Mouse (Mus musculus): Measurements from ENCODE around the gene Fras1. TPM values are rescaled to one million over a fixed set of nuclear protein-coding genes. Genes with fewer than 3 reads are reported as not detected.

The Fras1 gene
- polyA plus RNA-seq, 1 experiment: 0.22 TPM

DNA sequence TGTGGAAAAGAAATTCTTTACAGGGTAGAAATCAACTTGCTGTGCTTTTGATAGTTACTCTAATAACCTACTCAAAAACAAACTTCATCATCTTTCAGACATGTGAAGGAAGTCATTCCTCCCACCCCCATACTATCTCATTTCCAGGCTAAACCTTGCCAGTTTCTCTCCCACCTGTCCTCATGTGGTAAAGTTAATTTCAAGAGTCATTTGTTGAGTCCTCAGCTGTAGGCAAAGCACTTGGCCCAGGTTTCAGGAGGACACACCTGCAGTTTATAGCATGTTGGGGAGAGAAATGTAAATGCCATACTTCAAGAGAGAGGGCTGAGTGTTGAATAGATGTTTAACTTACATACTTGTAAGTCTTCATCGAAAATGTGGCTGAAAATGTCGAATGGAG, 107.4 kb downstream of the Fras1 start:
- H3K4me1 ChIP-seq (ENCODE audit: control insufficient read depth, insufficient read depth, low read length): no peaks in the 10 kb centered on the region
- no peak overlapping the region for H3K27ac ChIP-seq (ENCODE audit: control insufficient read depth, insufficient read depth, low read depth, low read length)
- H3K27me3 ChIP-seq (ENCODE audit: control insufficient read depth, insufficient read depth, low read length): no peaks in the 10 kb centered on the region
- no peaks in the 10 kb centered on the region for H3K36me3 ChIP-seq (ENCODE audit: control insufficient read depth, insufficient read depth, low read length)
- TF ChIP-seq POLR2A (IDR thresholded peaks at IDR 0.05; ENCODE audit: control insufficient read depth, low read depth, low read length) (no peak), CTCF (IDR thresholded peaks at IDR 0.05; ENCODE audit: control insufficient read depth, insufficient read depth, insufficient replicate concordance, low read depth, low read length) (no peak)
- no peak overlapping the region for H3K4me3 ChIP-seq (ENCODE audit: control insufficient read depth, low read depth, low read length)

DNA sequence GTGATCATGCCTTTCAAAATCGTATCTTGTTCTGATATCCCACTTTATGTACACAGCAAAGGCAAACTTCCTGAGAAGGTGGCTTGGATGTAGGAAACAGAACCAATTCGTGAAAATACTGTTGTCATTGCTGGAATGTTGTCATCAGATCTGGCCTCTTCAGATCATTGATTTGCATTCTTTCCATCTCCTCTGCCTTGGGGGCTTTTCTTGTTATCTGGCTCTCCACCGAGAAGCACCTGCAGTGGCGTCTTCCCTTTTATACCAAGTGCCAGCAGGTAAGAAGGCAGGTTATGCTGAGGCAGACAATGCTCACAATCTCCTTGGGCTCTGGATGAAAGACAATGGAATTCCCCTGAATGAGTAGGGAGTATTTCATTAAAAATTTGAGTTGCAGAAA, 108.3 kb downstream of the Fras1 start:
- Histone ChIP-seq H3K27me3 (ENCODE audit: control insufficient read depth, insufficient read depth, low read length) (no peaks in the 10 kb centered on the region), H3K4me1 (ENCODE audit: control insufficient read depth, insufficient read depth, low read length) (no peaks in the 10 kb centered on the region), H3K36me3 (ENCODE audit: control insufficient read depth, insufficient read depth, low read length) (no peaks in the 10 kb centered on the region), H3K27ac (ENCODE audit: control insufficient read depth, insufficient read depth, low read depth, low read length) (no peak overlapping the region), H3K4me3 (ENCODE audit: control insufficient read depth, low read depth, low read length) (no peak overlapping the region)
- no peak for TF ChIP-seq POLR2A (IDR thresholded peaks at IDR 0.05; ENCODE audit: control insufficient read depth, low read depth, low read length)
- TF ChIP-seq CTCF (IDR thresholded peaks at IDR 0.05; ENCODE audit: control insufficient read depth, insufficient read depth, insufficient replicate concordance, low read depth, low read length): no peak

DNA sequence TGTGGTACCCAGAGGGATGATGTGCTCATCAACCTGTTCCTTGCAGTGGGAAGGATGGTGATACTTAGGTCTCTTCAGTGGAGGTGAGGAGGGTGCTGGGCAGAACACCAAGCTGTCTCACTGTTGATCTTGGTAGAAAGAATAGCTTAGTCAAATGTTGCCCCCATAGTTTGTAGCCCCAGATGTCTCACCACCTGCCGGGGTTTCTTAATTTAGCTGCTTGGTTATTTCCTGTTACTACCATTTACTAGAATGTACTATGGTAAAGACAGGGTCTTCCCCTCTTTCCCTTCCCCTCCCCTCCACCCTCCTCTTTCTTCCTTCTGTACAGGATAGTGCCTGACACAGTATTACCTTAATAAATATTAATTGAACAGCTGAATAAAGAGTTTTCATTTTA, 118.7 kb downstream of the Fras1 start:
- Histone ChIP-seq H3K27ac (ENCODE audit: control insufficient read depth, insufficient read depth, low read depth, low read length) (no peak overlapping the region), H3K4me1 (ENCODE audit: control insufficient read depth, insufficient read depth, low read length) (no peaks in the 10 kb centered on the region), H3K27me3 (ENCODE audit: control insufficient read depth, insufficient read depth, low read length) (no peaks in the 10 kb centered on the region), H3K36me3 (ENCODE audit: control insufficient read depth, insufficient read depth, low read length) (no peaks in the 10 kb centered on the region), H3K4me3 (ENCODE audit: control insufficient read depth, low read depth, low read length) (no peak overlapping the region)
- TF ChIP-seq POLR2A (IDR thresholded peaks at IDR 0.05; ENCODE audit: control insufficient read depth, low read depth, low read length): no peak
- no peak for TF ChIP-seq CTCF (IDR thresholded peaks at IDR 0.05; ENCODE audit: control insufficient read depth, insufficient read depth, insufficient replicate concordance, low read depth, low read length)

DNA sequence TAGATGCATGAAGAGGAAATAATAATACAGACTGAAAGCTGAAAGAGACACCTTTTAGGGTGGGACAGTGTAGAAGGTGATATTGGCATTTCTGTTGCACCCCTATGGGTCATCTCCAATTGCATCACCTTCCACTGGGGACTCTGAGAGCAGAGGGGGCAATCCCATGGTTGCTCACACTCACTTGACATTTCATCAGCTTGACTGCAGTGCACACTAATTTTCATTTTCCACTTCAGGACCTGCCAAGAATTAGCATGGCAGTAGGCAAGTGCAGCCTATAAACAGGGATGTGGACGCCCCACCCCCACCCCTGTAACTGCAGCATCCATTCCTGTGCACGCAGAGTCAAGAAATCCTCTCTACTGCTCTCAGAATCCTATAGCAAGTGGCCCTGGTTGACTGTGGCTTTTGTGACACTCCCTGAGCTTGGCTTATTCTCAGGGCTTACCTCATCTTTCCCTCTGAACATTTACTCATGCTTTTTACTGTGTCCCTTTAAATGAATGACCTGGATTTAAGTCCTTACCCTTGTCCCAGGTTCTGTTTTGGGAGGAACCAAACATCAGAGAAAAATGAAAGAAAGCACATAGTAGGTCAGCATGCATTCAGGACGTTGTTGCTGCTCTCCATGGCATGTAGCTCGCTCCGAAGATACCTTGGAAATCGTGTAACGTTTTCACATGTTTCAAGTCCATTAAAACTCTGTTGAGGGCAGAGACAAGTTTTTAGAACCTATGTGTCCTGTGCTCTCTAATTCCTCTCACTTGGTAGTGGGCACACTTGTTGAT, 120.9 kb downstream of the Fras1 start:
- no peak overlapping the region for H3K4me3 ChIP-seq (ENCODE audit: control insufficient read depth, low read depth, low read length)
- H3K4me1 ChIP-seq (ENCODE audit: control insufficient read depth, insufficient read depth, low read length): no peaks in the 10 kb centered on the region
- H3K36me3 ChIP-seq (ENCODE audit: control insufficient read depth, insufficient read depth, low read length): no peaks in the 10 kb centered on the region
- no peak overlapping the region for H3K27ac ChIP-seq (ENCODE audit: control insufficient read depth, insufficient read depth, low read depth, low read length)
- H3K27me3 ChIP-seq (ENCODE audit: control insufficient read depth, insufficient read depth, low read length): no peaks in the 10 kb centered on the region
- TF ChIP-seq CTCF (IDR thresholded peaks at IDR 0.05; ENCODE audit: control insufficient read depth, insufficient read depth, insufficient replicate concordance, low read depth, low read length) (no peak), POLR2A (IDR thresholded peaks at IDR 0.05; ENCODE audit: control insufficient read depth, low read depth, low read length) (no peak)

DNA sequence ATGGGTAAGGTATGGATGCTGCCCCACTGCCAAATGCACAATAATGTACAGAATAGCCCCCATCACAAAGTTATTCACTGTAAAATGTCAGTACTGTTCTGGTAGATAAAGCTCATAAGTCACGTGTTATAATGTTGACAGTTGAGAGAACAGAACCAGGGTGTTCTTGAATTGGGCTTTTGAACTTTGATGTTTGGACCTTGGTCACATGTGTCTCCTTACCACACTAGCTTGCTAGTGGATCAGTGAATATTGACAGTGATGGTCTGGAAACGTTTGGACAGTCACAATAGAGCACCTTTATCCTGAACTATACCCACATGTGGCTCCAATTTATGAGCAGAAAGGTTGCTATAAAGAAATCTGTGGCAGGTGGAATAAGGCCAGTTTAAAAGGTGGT, 124.3 kb downstream of the Fras1 start:
- Histone ChIP-seq H3K4me1 (ENCODE audit: control insufficient read depth, insufficient read depth, low read length) (no peaks in the 10 kb centered on the region), H3K27ac (ENCODE audit: control insufficient read depth, insufficient read depth, low read depth, low read length) (no peak overlapping the region), H3K36me3 (ENCODE audit: control insufficient read depth, insufficient read depth, low read length) (no peaks in the 10 kb centered on the region), H3K4me3 (ENCODE audit: control insufficient read depth, low read depth, low read length) (no peak overlapping the region), H3K27me3 (ENCODE audit: control insufficient read depth, insufficient read depth, low read length) (no peaks in the 10 kb centered on the region)
- TF ChIP-seq CTCF (IDR thresholded peaks at IDR 0.05; ENCODE audit: control insufficient read depth, insufficient read depth, insufficient replicate concordance, low read depth, low read length): no peak
- no peak for TF ChIP-seq POLR2A (IDR thresholded peaks at IDR 0.05; ENCODE audit: control insufficient read depth, low read depth, low read length)

DNA sequence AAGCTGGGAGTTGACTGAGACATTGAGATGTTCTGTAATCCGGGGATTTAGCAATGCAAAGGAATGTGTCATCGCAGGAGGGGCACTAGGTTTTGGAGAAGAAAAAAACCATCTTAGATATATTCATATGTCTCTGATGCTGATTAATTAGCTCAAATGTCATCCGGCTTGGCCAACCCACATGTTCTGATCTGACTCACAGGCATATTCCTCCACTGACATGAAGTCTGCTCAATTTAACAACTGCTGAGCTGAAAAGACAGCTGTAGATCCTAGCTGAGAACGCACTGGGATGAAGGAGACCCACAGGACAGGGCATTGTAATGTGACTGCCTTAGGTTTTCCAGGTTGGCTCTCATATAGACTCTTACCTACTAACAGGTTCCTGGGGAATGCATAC, 128.0 kb downstream of the Fras1 start:
- Histone ChIP-seq H3K4me3 (ENCODE audit: control insufficient read depth, low read depth, low read length) (no peak overlapping the region), H3K4me1 (ENCODE audit: control insufficient read depth, insufficient read depth, low read length) (no peaks in the 10 kb centered on the region), H3K27ac (ENCODE audit: control insufficient read depth, insufficient read depth, low read depth, low read length) (no peak overlapping the region), H3K36me3 (ENCODE audit: control insufficient read depth, insufficient read depth, low read length) (no peaks in the 10 kb centered on the region), H3K27me3 (ENCODE audit: control insufficient read depth, insufficient read depth, low read length) (no peaks in the 10 kb centered on the region)
- TF ChIP-seq POLR2A (IDR thresholded peaks at IDR 0.05; ENCODE audit: control insufficient read depth, low read depth, low read length) (no peak), CTCF (IDR thresholded peaks at IDR 0.05; ENCODE audit: control insufficient read depth, insufficient read depth, insufficient replicate concordance, low read depth, low read length) (no peak)

DNA sequence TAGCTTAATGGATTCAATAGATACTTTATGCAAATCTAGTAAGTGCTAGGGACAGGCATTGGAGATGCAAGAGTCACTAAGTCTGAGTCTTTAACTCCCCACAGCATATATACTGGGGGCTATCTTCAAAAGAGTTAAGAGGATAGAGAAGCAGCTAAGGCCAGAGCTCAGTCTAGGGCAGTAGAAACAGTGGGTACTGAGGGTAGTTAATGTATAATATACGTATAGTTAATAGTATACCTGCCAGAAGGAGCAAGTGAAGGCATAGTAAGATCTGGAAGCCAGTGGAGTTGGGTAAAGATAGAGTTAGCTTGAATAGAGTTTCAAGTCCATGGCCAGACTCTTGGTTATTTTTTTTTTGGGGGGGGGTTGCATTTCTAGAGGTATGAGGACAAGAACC, 128.6 kb downstream of the Fras1 start:
- Histone ChIP-seq H3K36me3 (ENCODE audit: control insufficient read depth, insufficient read depth, low read length) (no peaks in the 10 kb centered on the region), H3K27ac (ENCODE audit: control insufficient read depth, insufficient read depth, low read depth, low read length) (no peak overlapping the region), H3K4me3 (ENCODE audit: control insufficient read depth, low read depth, low read length) (no peak overlapping the region), H3K27me3 (ENCODE audit: control insufficient read depth, insufficient read depth, low read length) (no peaks in the 10 kb centered on the region), H3K4me1 (ENCODE audit: control insufficient read depth, insufficient read depth, low read length) (no peaks in the 10 kb centered on the region)
- TF ChIP-seq POLR2A (IDR thresholded peaks at IDR 0.05; ENCODE audit: control insufficient read depth, low read depth, low read length) (no peak), CTCF (IDR thresholded peaks at IDR 0.05; ENCODE audit: control insufficient read depth, insufficient read depth, insufficient replicate concordance, low read depth, low read length) (no peak)

Data from testis, adult 2 months (tissue).